In genomic region chr6:149246166-149246701, GRCm38 (mm10) we compare ENCODE assay signal across 25 mouse cellular contexts. TPM values are rescaled to one million over a fixed set of nuclear protein-coding genes. Genes with fewer than 3 reads are reported as not detected.
DNase-seq lines count a peak whose midpoint lies in the region; ATAC-seq and TF ChIP-seq lines count a peak whose summit lies in the region.
"Had no signal": no experiment of that assay in that cellular context is flagged by ENCODE, and none has a peak within 500 bp of the region (broad histone marks: within the 10 kb centered on the region; RNA-seq: fewer than 3 reads in every experiment).

No protein-coding gene starts in this region.

- H3K4me3 ChIP-seq in lung, postnatal 0 days (ENCODE audit: low read depth, low read length) = no peak overlapping the region
- H3K4me3 ChIP-seq in limb, embryonic 10.5 days = no peak overlapping the region
- no peak overlapping the region for H3K4me3 ChIP-seq in intestine, embryonic 15.5 days (replicated peaks)
- H3K4me3 ChIP-seq in forebrain, postnatal 0 days (ENCODE audit: low read depth, low read length) = no peak overlapping the region
- H3K4me3 ChIP-seq: embryonic facial prominence, embryonic 12.5 days; embryonic facial prominence, embryonic 15.5 days; heart, embryonic 12.5 days; heart, embryonic 15.5 days; hindbrain, embryonic 10.5 days; hindbrain, embryonic 13.5 days had no signal

- no peak overlapping the region for H3K9ac ChIP-seq in lung, postnatal 0 days (replicated peaks; ENCODE audit: low read depth)
- no peak overlapping the region for H3K9ac ChIP-seq in intestine, embryonic 15.5 days
- no peak overlapping the region for H3K9ac ChIP-seq in forebrain, postnatal 0 days
- H3K9ac ChIP-seq: embryonic facial prominence, embryonic 12.5 days; embryonic facial prominence, embryonic 15.5 days; heart, embryonic 12.5 days; heart, embryonic 15.5 days; hindbrain, embryonic 13.5 days had no signal

- no peak for TF ChIP-seq EP300 in lung, postnatal 0 days (IDR thresholded peaks at IDR 0.05)

- no peak overlapping the region for H3K27ac ChIP-seq in lung, postnatal 0 days (ENCODE audit: low read length)
- no peak overlapping the region for H3K27ac ChIP-seq in limb, embryonic 10.5 days
- H3K27ac ChIP-seq in intestine, embryonic 15.5 days = no peak overlapping the region
- no peak overlapping the region for H3K27ac ChIP-seq in forebrain, postnatal 0 days (ENCODE audit: low read depth, low read length)
- H3K27ac ChIP-seq: embryonic facial prominence, embryonic 12.5 days; embryonic facial prominence, embryonic 15.5 days; heart, embryonic 15.5 days; hindbrain, embryonic 10.5 days; hindbrain, embryonic 13.5 days had no signal

- peak; percentile 12 for DNase-seq in lung, postnatal 10 days
- DNase-seq in lung, postnatal 0 days (ENCODE audit: low spot score) = no peak
- DNase-seq in limb, embryonic 10.5 days (ENCODE audit: low spot score) = peak; percentile 4
- DNase-seq in retina, embryonic 14.5 days (ENCODE audit: low spot score) = peak; percentile 33
- no peak for DNase-seq in forebrain, postnatal 0 days
- DNase-seq: adrenal gland, postnatal 10 days; cerebellum, adult 11 months; cerebellum, adult 2 months; cerebellum, adult 9-11 months; cerebellum, postnatal 25 days; gastrocnemius, postnatal 25 days; heart, adult 18-20 months; heart, postnatal 10 days; heart, postnatal 36 days had no signal

- H3K4me1 ChIP-seq in lung, postnatal 0 days (ENCODE audit: insufficient read depth, low read depth, low read length) = no peaks in the 10 kb centered on the region; the same call in 1 of the 2 replicates
- no peaks in the 10 kb centered on the region for H3K4me1 ChIP-seq in limb, embryonic 10.5 days
- no peaks in the 10 kb centered on the region for H3K4me1 ChIP-seq in intestine, embryonic 15.5 days (replicated peaks)
- H3K4me1 ChIP-seq in forebrain, postnatal 0 days (ENCODE audit: insufficient read depth) = no peaks in the 10 kb centered on the region
- H3K4me1 ChIP-seq: embryonic facial prominence, embryonic 12.5 days; embryonic facial prominence, embryonic 15.5 days; heart, embryonic 12.5 days; heart, embryonic 15.5 days; hindbrain, embryonic 10.5 days; hindbrain, embryonic 13.5 days had no signal

- no peak for TF ChIP-seq CTCF in lung, postnatal 0 days (IDR thresholded peaks at IDR 0.05)
- TF ChIP-seq CTCF in forebrain, postnatal 0 days (IDR thresholded peaks at IDR 0.05; ENCODE audit: low read depth) = no peak

- H3K4me2 ChIP-seq in lung, postnatal 0 days (replicated peaks; ENCODE audit: low read depth, low read length) = no peak overlapping the region
- no peak overlapping the region for H3K4me2 ChIP-seq in intestine, embryonic 15.5 days (replicated peaks)
- no peak overlapping the region for H3K4me2 ChIP-seq in forebrain, postnatal 0 days (ENCODE audit: low read depth)
- H3K4me2 ChIP-seq: embryonic facial prominence, embryonic 12.5 days; embryonic facial prominence, embryonic 15.5 days; heart, embryonic 12.5 days; heart, embryonic 15.5 days; hindbrain, embryonic 13.5 days had no signal

- ATAC-seq in lung, postnatal 0 days = no peak
- ATAC-seq in intestine, embryonic 15.5 days = no peak
- ATAC-seq in forebrain, postnatal 0 days = no peak
- ATAC-seq: activated CD4-positive, CD25-positive, alpha-beta regulatory T cell, adult 4 months; CD4-positive, CD25-positive, alpha-beta regulatory T cell, adult 4 months; forebrain, embryonic 14.5 days; hindbrain, embryonic 16.5 days had no signal

- H3K27me3 ChIP-seq in lung, postnatal 0 days (replicated peaks; ENCODE audit: insufficient read depth, low read length) = no peaks in the 10 kb centered on the region
- no peaks in the 10 kb centered on the region for H3K27me3 ChIP-seq in limb, embryonic 10.5 days (ENCODE audit: low read depth, poor library complexity, severe bottlenecking)
- H3K27me3 ChIP-seq in intestine, embryonic 15.5 days (replicated peaks) = no peaks in the 10 kb centered on the region
- H3K27me3 ChIP-seq in forebrain, postnatal 0 days (ENCODE audit: insufficient read depth, low read length) = no peaks in the 10 kb centered on the region
- H3K27me3 ChIP-seq: embryonic facial prominence, embryonic 12.5 days; embryonic facial prominence, embryonic 15.5 days; heart, embryonic 12.5 days; heart, embryonic 15.5 days; hindbrain, embryonic 13.5 days had no signal

- WGBS in lung, postnatal 0 days = 91% methylated on average over 7 of the region's 7 CpGs
- 95% methylated on average over 7 of the region's 7 CpGs for WGBS in limb, embryonic 10.5 days
- 92% methylated on average over 7 of the region's 7 CpGs for WGBS in intestine, embryonic 15.5 days
- 95% methylated on average over 7 of the region's 7 CpGs for WGBS in forebrain, postnatal 0 days

- H3K36me3 ChIP-seq in lung, postnatal 0 days (ENCODE audit: insufficient read depth, low read length) = no peaks in the 10 kb centered on the region
- no peaks in the 10 kb centered on the region for H3K36me3 ChIP-seq in limb, embryonic 10.5 days
- no peaks in the 10 kb centered on the region for H3K36me3 ChIP-seq in intestine, embryonic 15.5 days
- H3K36me3 ChIP-seq in forebrain, postnatal 0 days (ENCODE audit: insufficient read depth) = no peaks in the 10 kb centered on the region
- H3K36me3 ChIP-seq: embryonic facial prominence, embryonic 12.5 days; embryonic facial prominence, embryonic 15.5 days; heart, embryonic 12.5 days; heart, embryonic 15.5 days; hindbrain, embryonic 10.5 days; hindbrain, embryonic 13.5 days had no signal

- H3K9me3 ChIP-seq in lung, postnatal 0 days (ENCODE audit: low read length) = peaks cover 5% of the 10 kb centered on the region; the same call in 1 of the 2 replicates
- H3K9me3 ChIP-seq in limb, embryonic 10.5 days (replicated peaks) = no peaks in the 10 kb centered on the region
- H3K9me3 ChIP-seq in intestine, embryonic 15.5 days = no peaks in the 10 kb centered on the region
- 0 out of 2 replicates have a peak, but pooled peaks cover 3% of the 10 kb centered on the region for H3K9me3 ChIP-seq in forebrain, postnatal 0 days (ENCODE audit: low read length)
- H3K9me3 ChIP-seq: embryonic facial prominence, embryonic 12.5 days; embryonic facial prominence, embryonic 15.5 days; heart, embryonic 15.5 days had no signal

RNA-seq across cellular contexts. Expression of gene Amn1, which starts 57.7 kb away (rescaled TPM):
- 26.0 and 31.9 TPM in 2 replicates for polyA plus RNA-seq in lung, postnatal 0 days (2015; fragmentation: Nextera tagmentation; extraction: Ambion mirVana)
- 39.5 and 44.0 TPM in 2 replicates for polyA plus RNA-seq in limb, embryonic 10.5 days (2016; fragmentation: Nextera tagmentation; extraction: Ambion mirVana)
- polyA plus RNA-seq in intestine, embryonic 15.5 days (2015; fragmentation: Nextera tagmentation; extraction: Ambion mirVana) = 23.3 and 25.5 TPM in 2 replicates
- 64.8 and 80.2 TPM in 2 replicates for total RNA-seq in forebrain, postnatal 0 days (2014; rRNA removed)
- polyA plus RNA-seq in forebrain, postnatal 0 days (2015; fragmentation: Nextera tagmentation; extraction: Ambion mirVana) = 93.8 and 101 TPM in 2 replicates

Comparison
In these comparisons a context has a peak if more than half of its experiments do, and no peak if none do; other contexts are left out.
1. DNase-seq: peak in lung, postnatal 10 days (single experiment), limb, embryonic 10.5 days (single experiment) and retina, embryonic 14.5 days (single experiment); none in lung, postnatal 0 days (single experiment) and forebrain, postnatal 0 days (single experiment).